Mouse (Mus musculus) adrenal gland, adult 18-20 months (tissue): ENCODE measurements around the gene Pgls. TPM values are rescaled to one million over a fixed set of nuclear protein-coding genes. Genes with fewer than 3 reads are reported as not detected.

ENCODE experiments used
- DNase-seq, 2 experiments: peaks; one replicate each; pipeline ENCODE4 v3.0.0; 2021 to 2022; ENCODE audit warnings: low spot score in 2 of 2
- total RNA-seq, 2 experiments: library from RNA; stranded (reverse); gene quantifications; 1 replicate in 1 of 2; 2 replicates in 1 of 2; pipeline ENCODE4 v1.2.3; 2021

Pgls gene
- total RNA-seq, 2 experiments from 2014 or later = 122 to 137 TPM

DNA sequence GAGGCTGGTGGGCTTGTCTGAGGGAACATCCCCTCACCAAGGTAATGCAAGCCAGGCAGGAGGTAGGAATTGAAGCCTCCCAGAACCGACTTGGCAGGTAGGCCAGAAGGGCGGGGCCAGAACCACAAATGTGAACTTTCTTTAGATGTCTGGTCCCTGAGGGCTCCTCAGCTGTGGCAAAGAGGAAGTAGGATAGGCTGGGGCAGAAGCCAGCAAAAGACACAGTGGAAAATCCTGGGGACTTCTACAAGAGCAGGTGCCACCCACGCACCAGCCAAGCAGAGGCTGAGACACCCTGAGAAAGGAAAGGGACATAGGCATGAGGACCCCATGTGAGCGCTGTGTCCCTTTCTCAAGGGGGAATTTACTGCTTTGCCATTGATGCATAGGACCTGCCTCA lies 4.8 kb downstream of the Pgls start:
- DNase-seq = no peak

DNA sequence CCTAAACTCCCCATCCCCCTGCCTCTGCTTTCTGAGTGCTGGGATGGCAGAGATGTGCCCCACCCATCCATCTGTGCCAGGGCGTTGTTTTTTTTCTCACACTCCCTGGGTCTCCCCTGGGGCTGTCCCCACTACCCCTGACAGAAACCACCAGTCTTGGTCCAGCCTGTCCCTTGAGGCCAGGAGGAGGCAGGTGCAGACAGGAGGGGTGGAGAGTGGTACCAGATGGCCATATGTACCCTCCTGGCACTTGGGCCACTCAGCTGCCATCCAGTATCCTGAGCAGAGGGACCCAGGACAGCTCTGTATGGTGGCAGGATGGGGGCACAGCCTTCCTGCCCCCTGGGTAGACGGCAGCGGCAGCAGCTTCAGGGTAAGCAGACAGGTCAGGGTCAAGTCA lies 5.5 kb downstream of the Pgls start, which contains the start of gene Fam129c:
Gene Fam129c (plus strand): TSS at position 198 of the 400 bp plus-strand sequence.
- no peak for DNase-seq

DNA sequence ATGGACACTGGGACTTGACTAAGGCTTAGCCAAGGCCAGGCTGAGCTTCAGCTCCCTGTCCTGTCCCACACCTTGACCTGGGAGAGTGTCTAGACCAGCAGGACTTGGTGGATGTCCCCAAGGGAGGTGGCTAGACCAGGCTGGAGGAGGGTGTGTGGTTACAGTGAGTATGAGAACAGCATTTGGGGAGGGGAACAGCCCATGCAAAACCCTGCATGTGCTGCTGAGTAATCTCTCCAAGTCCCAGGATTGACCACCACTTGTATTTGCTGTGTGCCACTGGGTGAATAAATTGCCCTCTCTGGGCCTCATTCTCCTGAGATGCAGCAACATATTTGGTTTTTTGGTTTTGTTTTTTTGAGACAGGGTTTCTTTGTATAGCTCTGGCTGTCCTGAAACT lies 6.4 kb downstream of the Pgls start:
- DNase-seq = no peak

GRCm38 (mm10) chr8:71598841-71599240 lies 6.9 kb downstream of the Pgls start:
- no peak for DNase-seq

DNA sequence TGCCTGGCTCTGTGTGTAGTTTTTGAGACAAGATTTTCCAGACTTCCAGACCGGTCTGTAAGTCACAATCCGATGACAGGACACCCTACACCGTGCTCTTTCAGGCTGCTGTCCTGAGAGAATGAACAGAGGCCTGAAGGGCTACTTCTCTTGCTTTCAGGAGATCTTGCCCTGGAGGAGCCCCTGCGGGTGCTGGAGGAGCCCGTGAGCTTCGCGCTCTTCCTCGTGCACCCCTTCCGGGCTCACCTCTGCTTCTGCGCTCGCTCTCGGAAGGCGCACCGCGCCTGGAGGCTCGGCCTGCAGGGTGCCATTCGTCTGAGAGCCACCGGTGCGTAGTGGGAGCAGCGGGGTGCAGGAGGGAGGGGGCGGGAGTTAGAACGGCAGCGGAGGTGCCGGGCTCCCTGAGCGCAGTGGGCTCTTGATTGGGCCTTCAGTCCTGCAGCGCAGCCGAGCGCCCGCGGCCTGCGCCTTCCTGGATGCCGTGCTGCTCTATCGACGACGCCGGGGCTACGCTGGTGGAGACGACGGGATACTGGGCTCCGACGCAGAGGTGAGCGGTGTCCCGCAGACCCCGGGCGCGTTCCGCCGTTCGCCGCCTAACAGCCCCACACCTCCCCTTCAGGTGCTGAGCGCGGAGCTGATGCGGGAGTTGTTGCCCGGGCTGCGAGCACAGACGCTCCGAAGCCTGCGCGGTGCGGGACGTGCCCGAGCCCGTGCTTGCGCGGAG lies 10.1 kb downstream of the Pgls start:
- no peak for DNase-seq

DNA sequence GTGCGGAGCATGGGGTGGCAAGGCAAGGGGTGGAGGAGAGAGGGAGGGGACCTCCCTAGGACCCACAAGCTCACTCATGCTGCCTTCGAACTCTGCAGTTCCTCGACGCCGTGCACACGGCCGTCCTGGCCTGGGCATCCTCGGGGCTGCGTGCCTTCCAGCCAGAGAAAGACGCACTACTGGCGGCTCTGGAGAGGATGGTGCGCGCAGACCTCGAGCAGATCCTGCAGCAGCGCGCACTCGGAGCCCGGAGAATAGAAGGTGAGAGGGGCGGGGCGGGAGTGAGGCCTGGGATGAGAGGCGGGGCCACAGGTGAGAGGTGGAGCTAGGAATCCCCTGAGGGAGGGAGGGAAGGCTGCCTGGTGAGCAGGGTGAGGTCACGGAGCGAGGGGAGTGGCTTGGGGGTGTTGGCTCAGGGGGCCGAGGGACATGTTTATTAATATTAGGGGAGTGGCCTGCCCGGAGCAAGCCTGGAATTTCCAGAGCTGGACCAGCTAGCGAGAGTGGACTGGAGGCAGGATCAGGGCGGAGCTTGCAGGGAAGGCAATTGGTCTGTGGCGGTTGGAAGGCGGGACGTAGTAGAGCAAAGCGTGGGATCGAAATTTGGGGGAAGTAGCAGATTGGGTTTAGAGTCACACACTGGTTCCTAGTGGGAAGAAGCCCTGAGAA lies 10.8 kb downstream of the Pgls start:
- peak; percentile 57 for DNase-seq

DNA sequence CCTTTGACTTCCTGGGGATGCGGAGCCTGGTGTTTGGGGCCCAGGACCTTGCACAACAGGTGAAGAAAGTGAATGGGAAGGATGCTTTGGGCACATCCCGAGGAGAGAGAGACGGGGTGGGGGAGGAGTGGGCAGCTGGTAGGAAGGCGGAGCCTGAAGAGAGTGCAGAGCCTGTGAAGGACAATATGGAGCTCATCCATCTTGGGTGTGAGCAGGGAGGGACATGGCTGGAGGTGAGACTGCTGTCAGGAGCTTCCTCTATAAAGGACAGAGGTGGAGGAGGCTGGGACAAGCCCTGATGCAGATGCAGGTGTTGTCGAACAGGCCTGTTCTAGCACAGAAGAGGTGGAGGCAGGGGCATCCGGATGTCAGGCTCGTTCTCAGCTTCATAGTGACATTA lies 12.0 kb downstream of the Pgls start:
- no peak for DNase-seq

DNA sequence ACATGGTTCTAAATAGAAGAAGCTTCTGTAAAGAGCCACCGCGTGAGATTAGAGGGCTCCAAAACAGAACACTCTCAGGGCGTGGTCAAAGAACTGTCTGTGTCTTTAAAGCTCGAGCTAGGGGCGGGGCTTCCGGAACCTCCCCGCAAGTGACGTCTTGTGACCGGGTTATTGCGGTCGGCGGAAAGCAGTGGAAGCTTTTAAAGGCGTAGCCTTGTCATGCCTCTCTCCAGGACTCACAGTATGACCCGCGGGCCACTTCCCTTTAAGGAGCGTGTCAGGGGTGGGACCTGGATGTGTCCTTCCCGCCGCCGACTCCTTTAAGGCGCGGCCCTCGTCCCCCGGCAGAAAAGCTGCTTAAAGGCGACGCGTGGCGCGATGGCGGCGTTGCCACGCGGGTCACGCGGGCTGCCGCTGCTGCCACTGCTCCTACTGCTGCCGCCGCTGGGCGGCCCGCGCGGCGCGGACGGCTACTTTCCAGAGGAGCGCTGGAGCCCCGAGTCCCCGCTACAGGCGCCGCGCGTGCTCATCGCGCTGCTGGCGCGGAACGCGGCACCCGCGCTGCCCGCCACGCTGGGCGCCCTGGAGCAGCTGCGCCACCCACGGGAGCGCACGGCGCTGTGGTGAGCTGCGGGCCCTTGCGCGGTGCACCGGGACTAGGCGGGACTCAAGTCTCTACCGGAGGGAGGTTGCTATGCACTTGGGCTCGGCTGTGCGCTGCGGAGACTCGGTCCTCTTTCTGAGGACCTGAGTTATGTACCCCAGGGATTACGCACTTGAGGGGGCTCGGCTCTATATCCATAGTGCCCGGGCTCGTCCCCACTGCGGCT lies 19.1 kb downstream of the Pgls start, which contains the start of gene Colgalt1:
Gene Colgalt1 (plus strand): TSS at position 177 of the 830 bp plus-strand sequence.
- DNase-seq = peak; percentile 86 to 88

DNA sequence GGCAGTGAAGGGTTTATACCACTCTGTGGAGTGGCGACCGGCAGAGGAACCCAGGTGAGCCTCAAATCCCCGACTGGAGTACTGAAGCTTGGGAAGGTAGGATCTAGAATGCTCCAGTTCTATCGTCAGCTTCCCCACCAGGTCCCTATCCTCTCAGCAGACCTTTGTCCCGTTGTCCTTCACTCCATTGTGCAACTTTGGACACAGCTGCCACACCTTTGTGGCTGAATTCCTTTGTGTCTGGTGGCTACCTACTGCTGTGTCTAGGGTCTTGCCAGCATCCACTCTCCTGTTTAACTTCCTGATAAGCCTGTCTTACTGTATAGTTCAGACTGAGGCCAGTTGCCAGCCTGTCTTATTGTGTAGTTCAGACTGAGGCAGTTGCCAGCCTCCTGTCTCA lies 20.2 kb downstream of the Pgls start:
- DNase-seq = no peak

DNA sequence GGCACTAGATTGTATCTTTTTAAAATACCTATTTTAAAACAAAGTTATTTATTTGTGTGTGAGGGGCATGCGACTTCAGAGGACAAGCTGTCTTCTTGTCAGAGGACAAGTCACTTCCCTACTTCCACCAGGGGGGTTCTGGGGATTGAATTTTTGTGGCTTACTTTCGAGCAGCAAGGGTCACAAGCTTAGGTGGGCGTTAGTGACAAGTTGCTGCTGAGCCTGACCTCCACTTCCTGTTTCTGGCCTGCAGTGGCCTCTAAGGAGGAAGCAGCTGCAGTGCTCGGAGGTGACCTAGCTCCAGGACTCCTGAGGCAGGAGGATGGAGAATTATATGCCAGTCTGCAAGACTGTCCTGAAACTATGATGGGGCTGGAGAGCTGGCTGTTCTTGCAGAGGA lies 21.4 kb downstream of the Pgls start:
- DNase-seq = no peak

DNA sequence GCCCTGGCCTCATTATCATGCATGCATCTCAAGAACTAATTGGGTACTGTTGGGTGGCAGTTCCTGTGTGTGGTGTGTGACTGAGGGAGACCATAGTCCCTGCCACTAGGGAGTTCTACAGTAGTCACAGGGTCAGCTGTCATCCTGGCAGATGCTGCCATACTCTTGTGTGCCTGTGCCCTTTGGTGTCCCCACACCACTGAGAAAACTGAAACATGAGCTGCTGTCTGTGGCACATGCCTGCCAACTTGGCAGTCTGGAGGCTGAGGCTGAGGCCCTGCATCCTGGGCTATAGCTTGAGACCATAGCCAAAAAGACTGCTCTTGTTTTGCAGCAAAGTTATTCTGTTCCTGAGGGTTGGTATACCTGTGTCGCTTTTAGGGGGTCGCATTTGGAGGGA lies 27.8 kb downstream of the Pgls start:
- DNase-seq = no peak

DNA sequence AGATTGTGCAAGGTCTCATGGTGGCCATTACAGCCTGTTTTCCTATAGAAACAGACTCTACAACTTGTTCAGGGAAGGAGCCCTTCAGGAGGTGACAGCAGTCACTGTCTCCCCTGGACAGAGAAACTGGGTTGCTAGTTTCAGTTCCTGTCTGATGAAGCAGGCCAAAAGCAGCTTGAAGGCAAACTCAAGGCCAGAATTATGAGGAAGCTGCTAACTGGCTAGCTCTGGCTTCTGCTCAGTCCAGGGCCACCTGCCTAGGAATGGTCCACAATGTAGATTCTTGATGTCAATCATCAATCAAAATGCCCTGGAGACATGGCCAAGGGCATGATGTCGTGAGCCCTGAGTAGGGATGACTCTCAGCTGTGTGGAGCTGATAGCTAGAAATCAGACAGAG lies 33.1 kb downstream of the Pgls start:
- DNase-seq = no peak

- DNase-seq = no peak
These were observed 34.8 kb downstream of the Pgls start for GRCm38 (mm10) chr8:71626753-71627152.

GRCm38 (mm10) chr8:71627265-71628099 lies 35.5 kb downstream of the Pgls start:
- DNase-seq = no peak

- DNase-seq = no peak
These were observed 36.6 kb downstream of the Pgls start for GRCm38 (mm10) chr8:71628396-71629095.

- peak; percentile 98 to 99 for DNase-seq
These were observed 37.2 kb downstream of the Pgls start for GRCm38 (mm10) chr8:71629096-71629697.

- peak; percentile 65 for DNase-seq
These were observed 37.8 kb downstream of the Pgls start for GRCm38 (mm10) chr8:71629781-71630212.

DNA sequence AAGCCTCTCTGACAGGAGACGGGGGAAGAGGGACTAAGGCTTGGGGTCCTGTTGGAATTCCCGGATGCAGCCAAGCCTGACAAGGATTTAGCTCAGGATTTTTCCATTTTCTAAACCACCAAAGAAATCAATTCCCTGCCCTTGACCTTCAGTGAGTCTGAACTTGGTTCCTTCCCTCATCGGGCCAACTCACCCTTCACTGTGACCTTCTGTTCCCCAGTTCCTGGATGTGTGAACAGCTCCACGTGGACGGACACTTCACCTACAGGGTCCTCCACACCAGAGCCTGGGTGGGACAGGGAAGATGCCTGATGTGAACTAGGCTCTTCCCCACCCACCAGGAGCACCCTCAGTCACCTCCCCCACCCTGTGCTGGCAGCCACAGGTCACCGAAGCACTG lies 38.8 kb downstream of the Pgls start:
- no peak for DNase-seq

GRCm38 (mm10) chr8:71631897-71632296 lies 39.9 kb downstream of the Pgls start:
- DNase-seq = no peak

DNA sequence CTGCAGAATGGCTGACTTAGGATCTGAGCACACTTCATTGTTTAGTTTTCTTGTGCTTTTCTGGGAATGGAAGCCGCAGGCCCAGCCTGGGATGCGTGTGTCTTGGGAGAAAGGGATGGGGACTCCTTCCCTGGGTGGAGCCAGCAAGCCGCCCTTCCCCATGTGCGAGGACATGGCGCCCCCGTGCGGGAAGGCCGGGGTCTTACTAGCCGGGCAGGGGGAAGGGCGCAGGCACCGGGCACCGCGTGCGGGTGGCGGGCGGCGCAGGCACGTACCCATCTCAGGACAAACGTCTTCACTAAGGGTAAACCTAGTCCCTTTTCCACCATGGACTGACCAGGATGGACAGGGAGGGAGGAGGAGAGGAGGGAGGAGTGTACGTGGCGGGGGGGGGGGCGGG lies 41.2 kb downstream of the Pgls start:
- peak; percentile 74 to 82 for DNase-seq
